Mouse (Mus musculus) embryonic fibroblast, embryonic 13.5 days (primary cell): ENCODE measurements around the gene Rabgap1l.

Source experiments
- CTCF ChIP-seq: IDR thresholded peaks from 2 replicates; pipeline ENCODE4 v1.5.1; 2011; ENCODE audit warnings: mild to moderate bottlenecking, control low read depth, low read length, moderate library complexity, borderline replicate concordance; ENCODE audit not compliant: insufficient read depth
- POLR2A ChIP-seq: IDR thresholded peaks from 2 replicates; pipeline ENCODE4 v1.6.1; 2011; ENCODE audit warnings: low read depth, mild to moderate bottlenecking, control low read depth, low read length, moderate library complexity

DNA sequence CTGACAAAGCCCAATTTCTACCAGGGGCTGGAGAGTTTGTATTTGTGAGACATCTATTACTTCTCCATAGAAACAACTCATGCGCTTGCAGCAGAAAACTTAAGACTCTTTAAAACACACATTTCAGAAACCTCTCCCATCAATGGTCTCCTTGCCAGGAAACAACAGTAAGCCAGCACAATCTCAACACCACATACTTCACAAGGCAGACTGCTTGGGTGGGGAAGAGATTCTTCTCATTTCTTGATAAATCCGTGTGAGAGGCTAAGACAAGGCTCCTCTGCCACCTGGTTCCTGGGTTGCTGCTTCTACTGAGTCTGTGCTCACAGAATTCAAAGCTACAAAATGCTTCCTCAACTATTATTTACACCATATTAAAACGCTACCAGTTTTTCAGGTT lies 543.2 kb downstream of the Rabgap1l start:
- TF ChIP-seq CTCF (no peak), POLR2A (no peak)
